Mouse (Mus musculus) stomach, embryonic 15.5 days (tissue): ENCODE results near the gene Cish. TPM values are rescaled to one million over a fixed set of nuclear protein-coding genes. Genes with fewer than 3 reads are reported as not detected.
A peak's percentile ranks its signal among the peaks of the same experiment; 100 is the strongest.

Experiments
- ATAC-seq: fragments of 200-750 bp; cut with Nextera tagmentation; 2 replicates; pipeline ENCODE4 v1.8.0; 2017; ENCODE audit warnings: low read depth, moderate number of reproducible peaks, moderate TSS enrichment; ENCODE audit not compliant: insufficient read depth, low FRiP score
- H3K27ac ChIP-seq: fragments of 300-500 bp; sonication (generic); 2 replicates; pipeline ENCODE4 v1.5.1; 2015; ENCODE audit warnings: mild to moderate bottlenecking, inconsistent platforms
- H3K27me3 ChIP-seq: fragments of 300-500 bp; sonication (generic); replicated peaks from 2 replicates; pipeline ENCODE4 v1.6.1; 2015; ENCODE audit warnings: inconsistent platforms
- H3K36me3 ChIP-seq: fragments of 300-500 bp; sonication (generic); 2 replicates; pipeline ENCODE4 v1.6.1; 2015; ENCODE audit warnings: inconsistent platforms
- H3K4me1 ChIP-seq: fragments of 300-500 bp; sonication (generic); 2 replicates; pipeline ENCODE4 v1.6.1; 2015; ENCODE audit warnings: inconsistent platforms
- H3K4me2 ChIP-seq: fragments of 300-500 bp; sonication (generic); 2 replicates; pipeline ENCODE4 v1.6.1; 2015; ENCODE audit warnings: mild to moderate bottlenecking, inconsistent platforms
- H3K4me3 ChIP-seq: fragments of 300-500 bp; sonication (generic); replicated peaks from 2 replicates; pipeline ENCODE4 v1.5.1; 2015; ENCODE audit warnings: inconsistent platforms
- H3K9ac ChIP-seq: fragments of 300-500 bp; sonication (generic); 2 replicates; pipeline ENCODE4 v1.6.1; 2015; ENCODE audit warnings: inconsistent platforms
- H3K9me3 ChIP-seq: fragments of 300-500 bp; sonication (generic); 2 replicates; pipeline ENCODE4 v1.6.1; 2016; ENCODE audit warnings: inconsistent platforms
- WGBS: fragments of 180-500 bp; shearing (Covaris S2); methylation state at CpG from one replicate; pipeline ENCODE4 v1.1.7; 2015; 5-methylcytosine and 5-hydroxymethylcytosine counted together
- polyA plus RNA-seq: library from polyadenylated mRNA; unstranded; fragments of >200 nt; fragmentation: Nextera tagmentation; extraction: Ambion mirVana; gene quantifications from 2 replicates; pipeline ENCODE4 v1.2.1, GENCODE M21; 2015

Gene Cish
- 12.4 and 13.5 TPM in 2 replicates for polyA plus RNA-seq

- H3K27me3 ChIP-seq: peaks cover 4% of the 10 kb centered on the region; the same call in 1 of the 2 replicates
- no peak for ATAC-seq
Observed at GRCm38 (mm10) chr9:107296016-107296040, at the start of gene Cish. Gene Cish, plus strand, starts transcription at chr9:107296026.

GRCm38 (mm10) chr9:107246170-107246569, 49.7 kb upstream of the Cish start:
- no peak overlapping the region for H3K27ac ChIP-seq
- H3K27me3 ChIP-seq: 0 out of 2 replicates have a peak, but pooled peaks cover 5% of the 10 kb centered on the region
- ATAC-seq: no peak
- H3K9ac ChIP-seq: no peak overlapping the region
- no peak overlapping the region for H3K4me3 ChIP-seq
- H3K36me3 ChIP-seq: no peaks in the 10 kb centered on the region
- no peaks in the 10 kb centered on the region for H3K9me3 ChIP-seq
- no peak overlapping the region for H3K4me2 ChIP-seq
- H3K4me1 ChIP-seq: no peaks in the 10 kb centered on the region
- WGBS: 51% methylated on average over 4 of the region's 4 CpGs

More at GRCm38 (mm10) chr9:107296016-107296040, at the start of gene Cish:
- H3K36me3 ChIP-seq: peaks cover 7% of the 10 kb centered on the region
- peak within 1 kb of the TSS; percentile 38 for H3K9ac ChIP-seq
- H3K27ac ChIP-seq: peak within 1 kb of the TSS; percentile 89
- peak within 1 kb of the TSS; percentile 66 for H3K4me3 ChIP-seq
- peaks cover 27% of the 10 kb centered on the region for H3K4me1 ChIP-seq
- no peaks in the 10 kb centered on the region for H3K9me3 ChIP-seq
- H3K4me2 ChIP-seq: peak within 1 kb of the TSS; percentile 77

- WGBS: 64% methylated on average over 6 of the region's 6 CpGs
- no peak overlapping the region for H3K4me2 ChIP-seq
- H3K4me3 ChIP-seq: no peak overlapping the region
- no peaks in the 10 kb centered on the region for H3K9me3 ChIP-seq
- no peaks in the 10 kb centered on the region for H3K27me3 ChIP-seq
- H3K36me3 ChIP-seq: no peaks in the 10 kb centered on the region
- ATAC-seq: no peak
- no peaks in the 10 kb centered on the region for H3K4me1 ChIP-seq
- H3K27ac ChIP-seq: no peak overlapping the region
- H3K9ac ChIP-seq: no peak overlapping the region
Observed at GRCm38 (mm10) chr9:107249154-107249553, 46.7 kb upstream of the Cish start.

- H3K36me3 ChIP-seq: no peaks in the 10 kb centered on the region
- H3K27me3 ChIP-seq: no peaks in the 10 kb centered on the region
- no peaks in the 10 kb centered on the region for H3K9me3 ChIP-seq
- H3K27ac ChIP-seq: no peak overlapping the region
- 79% methylated on average over 14 of the region's 14 CpGs for WGBS
- H3K4me2 ChIP-seq: no peak overlapping the region
- no peak overlapping the region for H3K4me3 ChIP-seq
- ATAC-seq: no peak
- H3K9ac ChIP-seq: no peak overlapping the region
- no peaks in the 10 kb centered on the region for H3K4me1 ChIP-seq
Observed at GRCm38 (mm10) chr9:107250416-107251337, 45.1 kb upstream of the Cish start.

GRCm38 (mm10) chr9:107252164-107252563, 43.7 kb upstream of the Cish start:
- no peaks in the 10 kb centered on the region for H3K36me3 ChIP-seq
- H3K27ac ChIP-seq: no peak overlapping the region
- WGBS: 22% methylated on average over 5 of the region's 5 CpGs
- no peak overlapping the region for H3K4me2 ChIP-seq
- ATAC-seq: no peak
- H3K4me1 ChIP-seq: no peaks in the 10 kb centered on the region
- H3K27me3 ChIP-seq: no peaks in the 10 kb centered on the region
- H3K9ac ChIP-seq: no peak overlapping the region
- H3K4me3 ChIP-seq: no peak overlapping the region
- no peaks in the 10 kb centered on the region for H3K9me3 ChIP-seq

- ATAC-seq: no peak
- no peaks in the 10 kb centered on the region for H3K36me3 ChIP-seq
- 65% methylated on average over 12 of the region's 12 CpGs for WGBS
- H3K27me3 ChIP-seq: no peaks in the 10 kb centered on the region
- H3K9me3 ChIP-seq: no peaks in the 10 kb centered on the region
- no peak overlapping the region for H3K4me2 ChIP-seq
- H3K27ac ChIP-seq: no peak overlapping the region
- H3K9ac ChIP-seq: no peak overlapping the region
- no peaks in the 10 kb centered on the region for H3K4me1 ChIP-seq
- H3K4me3 ChIP-seq: no peak overlapping the region
Observed at GRCm38 (mm10) chr9:107254476-107254875, 41.4 kb upstream of the Cish start.

- H3K9ac ChIP-seq: no peak overlapping the region
- WGBS: 76% methylated on average over 3 of the region's 3 CpGs
- ATAC-seq: no peak
Observed at GRCm38 (mm10) chr9:107254925-107255324, 40.9 kb upstream of the Cish start.

GRCm38 (mm10) chr9:107255596-107255995, 40.2 kb upstream of the Cish start:
- H3K4me2 ChIP-seq: no peak overlapping the region
- H3K4me3 ChIP-seq: no peak overlapping the region
- H3K9me3 ChIP-seq: no peaks in the 10 kb centered on the region
- no peak overlapping the region for H3K27ac ChIP-seq
- H3K9ac ChIP-seq: no peak overlapping the region
- H3K36me3 ChIP-seq: no peaks in the 10 kb centered on the region; the same call in 1 of the 2 replicates
- H3K4me1 ChIP-seq: no peaks in the 10 kb centered on the region
- 77% methylated on average over 3 of the region's 3 CpGs for WGBS
- no peak for ATAC-seq
- no peaks in the 10 kb centered on the region for H3K27me3 ChIP-seq

More at GRCm38 (mm10) chr9:107254925-107255324, 40.9 kb upstream of the Cish start:
- H3K4me3 ChIP-seq: no peak overlapping the region
- no peaks in the 10 kb centered on the region for H3K27me3 ChIP-seq
- no peak overlapping the region for H3K4me2 ChIP-seq
- no peaks in the 10 kb centered on the region; the same call in 1 of the 2 replicates for H3K36me3 ChIP-seq
- no peaks in the 10 kb centered on the region for H3K4me1 ChIP-seq
- no peak overlapping the region for H3K27ac ChIP-seq
- no peaks in the 10 kb centered on the region for H3K9me3 ChIP-seq

GRCm38 (mm10) chr9:107259571-107259970, 36.3 kb upstream of the Cish start:
- Histone ChIP-seq H3K4me1 (no peaks in the 10 kb centered on the region), H3K9me3 (no peaks in the 10 kb centered on the region), H3K9ac (no peak overlapping the region), H3K27me3 (no peaks in the 10 kb centered on the region), H3K27ac (no peak overlapping the region), H3K4me3 (no peak overlapping the region), H3K4me2 (no peak overlapping the region), H3K36me3 (no peaks in the 10 kb centered on the region; the same call in none of the 2 replicates)
- 49% methylated on average over 6 of the region's 6 CpGs for WGBS
- ATAC-seq: no peak

- WGBS: 63% methylated on average over 2 of the region's 2 CpGs
- H3K36me3 ChIP-seq: no peaks in the 10 kb centered on the region; the same call in none of the 2 replicates
- no peak overlapping the region for H3K4me2 ChIP-seq
- no peak for ATAC-seq
- no peaks in the 10 kb centered on the region for H3K9me3 ChIP-seq
- H3K4me3 ChIP-seq: no peak overlapping the region
- H3K4me1 ChIP-seq: 0 out of 2 replicates have a peak, but pooled peaks cover 2% of the 10 kb centered on the region
- H3K9ac ChIP-seq: no peak overlapping the region
- H3K27me3 ChIP-seq: no peaks in the 10 kb centered on the region
- H3K27ac ChIP-seq: no peak overlapping the region
Observed at GRCm38 (mm10) chr9:107260429-107260828, 35.4 kb upstream of the Cish start.

GRCm38 (mm10) chr9:107260836-107261235, 35.0 kb upstream of the Cish start:
- Histone ChIP-seq H3K27me3 (no peaks in the 10 kb centered on the region), H3K9ac (no peak overlapping the region), H3K27ac (no peak overlapping the region), H3K9me3 (no peaks in the 10 kb centered on the region), H3K36me3 (no peaks in the 10 kb centered on the region; the same call in none of the 2 replicates), H3K4me2 (no peak overlapping the region), H3K4me1 (0 out of 2 replicates have a peak, but pooled peaks cover 2% of the 10 kb centered on the region), H3K4me3 (no peak overlapping the region)
- ATAC-seq: no peak
- WGBS: 54% methylated on average over 8 of the region's 8 CpGs

- no peaks in the 10 kb centered on the region for H3K27me3 ChIP-seq
- no peak overlapping the region for H3K4me2 ChIP-seq
- 0 out of 2 replicates have a peak, but pooled peaks cover 2% of the 10 kb centered on the region for H3K4me1 ChIP-seq
- no peaks in the 10 kb centered on the region for H3K9me3 ChIP-seq
- no peak overlapping the region for H3K27ac ChIP-seq
- H3K36me3 ChIP-seq: no peaks in the 10 kb centered on the region; the same call in none of the 2 replicates
- no peak overlapping the region for H3K9ac ChIP-seq
- no peak for ATAC-seq
- 77% methylated on average over 6 of the region's 6 CpGs for WGBS
- no peak overlapping the region for H3K4me3 ChIP-seq
Observed at GRCm38 (mm10) chr9:107261792-107262191, 34.0 kb upstream of the Cish start.
